Mouse (Mus musculus) heart, postnatal 0 days (tissue): ENCODE data around the gene Mrtfa.

Experiments used
- CTCF ChIP-seq: IDR thresholded peaks from 2 replicates; pipeline ENCODE4 v1.5.1; 2016; ENCODE audit warnings: antibody characterized with exemption, control low read depth, low read depth
- EP300 ChIP-seq: IDR thresholded peaks from 2 replicates; pipeline ENCODE4 v1.6.1; 2016; ENCODE audit warnings: antibody characterized with exemption, low read depth

DNA sequence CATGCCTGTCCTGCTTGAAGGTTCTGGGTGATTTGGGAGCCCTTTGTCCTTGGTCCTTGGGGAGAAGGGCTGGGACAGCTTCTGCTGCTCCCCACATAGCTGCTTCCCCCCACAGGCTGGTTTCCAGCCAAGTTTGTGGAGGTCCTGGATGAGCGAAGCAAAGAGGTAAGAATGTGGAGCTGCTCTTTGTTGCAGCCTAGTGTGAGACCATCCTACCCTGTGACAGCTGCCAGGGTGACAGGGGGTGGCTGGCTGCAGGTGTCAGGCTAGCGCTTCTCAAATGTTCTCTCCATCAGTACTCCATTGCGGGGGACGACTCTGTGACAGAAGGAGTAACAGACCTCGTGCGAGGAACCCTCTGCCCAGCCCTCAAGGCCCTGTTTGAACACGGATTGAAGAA lies 180.4 kb downstream of the Mrtfa start:
- no peak for TF ChIP-seq EP300
- TF ChIP-seq CTCF = no peak
